Mouse (Mus musculus) C2C12 (cell line): ENCODE measurements around the gene Hmces.

Experiments
- CTCF ChIP-seq: IDR thresholded peaks from one replicate; pipeline ENCODE4 v1.5.1; 2011; ENCODE audit not compliant: control insufficient read depth, insufficient read depth, insufficient read length
- MYOD1 ChIP-seq: IDR thresholded peaks from one replicate; pipeline ENCODE4 v1.6.1; 2011; ENCODE audit warnings: low read depth; ENCODE audit not compliant: control insufficient read depth, insufficient read length

- no peak for TF ChIP-seq CTCF
- no peak for TF ChIP-seq MYOD1
These were observed 19.8 kb upstream of the Hmces start for GRCm38 (mm10) chr6:87893931-87894330.
